Mouse (Mus musculus) E14TG2a.4 (cell line): ENCODE measurements at regions not wholly inside any gene's neighbourhood (a gene's known extent, or its start where the extent isn't known, plus 50 kb on each side); places are given as distances from the start of the nearest gene placed in this dataset.

Experiments used
- H3K27me3 ChIP-seq: 2 replicates; pipeline ENCODE4 v1.6.1; 2014; ENCODE audit warnings: low read length, control low read depth; ENCODE audit not compliant: insufficient read depth
- H3K36me3 ChIP-seq: 2 replicates; pipeline ENCODE4 v1.6.1; 2014; ENCODE audit warnings: low read length, control low read depth; ENCODE audit not compliant: insufficient read depth
- H3K4me1 ChIP-seq: replicated peaks from 2 replicates; pipeline ENCODE4 v1.6.1; 2014; ENCODE audit warnings: low read depth, low read length, control low read depth
- H3K4me3 ChIP-seq: replicated peaks from 2 replicates; pipeline ENCODE4 v1.5.1; 2014; ENCODE audit warnings: mild to moderate bottlenecking, low read length
- H3K9me3 ChIP-seq: 2 replicates; pipeline ENCODE4 v1.6.1; 2014; ENCODE audit warnings: low read length, control low read depth
- CTCF ChIP-seq: conservative IDR thresholded peaks from 2 replicates; pipeline ENCODE4 v1.5.1; 2014; ENCODE audit warnings: low read length
- NANOG ChIP-seq: IDR thresholded peaks from 2 replicates; pipeline ENCODE4 v1.6.1; 2014; ENCODE audit warnings: borderline replicate concordance, low read length, mixed read lengths
- POU5F1 ChIP-seq: IDR thresholded peaks from 2 replicates; pipeline ENCODE4 v1.6.1; 2014; ENCODE audit warnings: low read length, borderline replicate concordance

- Histone ChIP-seq H3K27me3 (no peaks in the 10 kb centered on the region), H3K36me3 (no peaks in the 10 kb centered on the region), H3K9me3 (no peaks in the 10 kb centered on the region), H3K4me1 (peaks cover 17% of the 10 kb centered on the region), H3K4me3 (no peak overlapping the region)
- TF ChIP-seq NANOG (no peak), CTCF (no peak), POU5F1 (no peak)
Observed at GRCm38 (mm10) chr2:51036190-51036755, 112.6 kb downstream of the Rnd3 start.

- Histone ChIP-seq H3K36me3 (no peaks in the 10 kb centered on the region), H3K4me1 (peaks cover 12% of the 10 kb centered on the region), H3K9me3 (no peaks in the 10 kb centered on the region), H3K27me3 (no peaks in the 10 kb centered on the region), H3K4me3 (no peak overlapping the region)
- TF ChIP-seq POU5F1 (no peak), NANOG (no peak), CTCF (no peak)
Observed at GRCm38 (mm10) chr2:51033881-51034280, 115.0 kb downstream of the Rnd3 start.

- H3K9me3 ChIP-seq = peaks cover 69% of the 10 kb centered on the region
- H3K36me3 ChIP-seq = peaks cover 7% of the 10 kb centered on the region; the same call in 1 of the 2 replicates
- H3K4me1 ChIP-seq = no peaks in the 10 kb centered on the region
- TF ChIP-seq NANOG = no peak
- no peak for TF ChIP-seq POU5F1
- no peak for TF ChIP-seq CTCF
- no peaks in the 10 kb centered on the region for H3K27me3 ChIP-seq
- no peak overlapping the region for H3K4me3 ChIP-seq
Observed at GRCm38 (mm10) chr2:51022479-51022878, 126.4 kb downstream of the Rnd3 start.

GRCm38 (mm10) chr2:51016129-51016402, 132.8 kb downstream of the Rnd3 start:
- H3K36me3 ChIP-seq = no peaks in the 10 kb centered on the region; the same call in 1 of the 2 replicates
- peaks cover 28% of the 10 kb centered on the region for H3K9me3 ChIP-seq
- no peak overlapping the region for H3K4me3 ChIP-seq
- TF ChIP-seq CTCF (no peak), POU5F1 (no peak), NANOG (no peak)
- no peaks in the 10 kb centered on the region for H3K27me3 ChIP-seq
- H3K4me1 ChIP-seq = no peaks in the 10 kb centered on the region

- TF ChIP-seq CTCF = no peak
- no peak for TF ChIP-seq NANOG
- no peak for TF ChIP-seq POU5F1
- Histone ChIP-seq H3K9me3 (peaks cover 22% of the 10 kb centered on the region), H3K36me3 (no peaks in the 10 kb centered on the region), H3K27me3 (no peaks in the 10 kb centered on the region), H3K4me1 (no peaks in the 10 kb centered on the region), H3K4me3 (no peak overlapping the region)
Observed at GRCm38 (mm10) chr2:51015360-51016128, 133.4 kb downstream of the Rnd3 start.

GRCm38 (mm10) chr2:51014232-51014631, 134.7 kb downstream of the Rnd3 start:
- 0 out of 2 replicates have a peak, but pooled peaks cover 1% of the 10 kb centered on the region for H3K4me1 ChIP-seq
- H3K4me3 ChIP-seq = no peak overlapping the region
- TF ChIP-seq CTCF (no peak), NANOG (no peak), POU5F1 (no peak)
- H3K27me3 ChIP-seq = no peaks in the 10 kb centered on the region
- no peaks in the 10 kb centered on the region for H3K36me3 ChIP-seq
- H3K9me3 ChIP-seq = peaks cover 11% of the 10 kb centered on the region

GRCm38 (mm10) chr2:51013090-51013489, 135.8 kb downstream of the Rnd3 start:
- H3K36me3 ChIP-seq = no peaks in the 10 kb centered on the region
- no peaks in the 10 kb centered on the region for H3K27me3 ChIP-seq
- TF ChIP-seq CTCF (no peak), POU5F1 (no peak), NANOG (no peak)
- H3K4me1 ChIP-seq = peaks cover 5% of the 10 kb centered on the region
- H3K4me3 ChIP-seq = no peak overlapping the region
- peaks cover 1% of the 10 kb centered on the region; the same call in 1 of the 2 replicates for H3K9me3 ChIP-seq

GRCm38 (mm10) chr2:51008251-51008533, 140.7 kb downstream of the Rnd3 start:
- H3K36me3 ChIP-seq = no peaks in the 10 kb centered on the region
- TF ChIP-seq POU5F1 = no peak
- no peak for TF ChIP-seq NANOG
- H3K4me3 ChIP-seq = no peak overlapping the region
- peaks cover 16% of the 10 kb centered on the region for H3K4me1 ChIP-seq
- no peaks in the 10 kb centered on the region for H3K27me3 ChIP-seq
- peaks cover 12% of the 10 kb centered on the region; the same call in 1 of the 2 replicates for H3K9me3 ChIP-seq
